Mouse (Mus musculus): ENCODE results near the gene Cbfa2t2. TPM values are rescaled to one million over a fixed set of nuclear protein-coding genes. Genes with fewer than 3 reads are reported as not detected.

The Cbfa2t2 gene
- total RNA-seq, 2 experiments from 2014 or later: 45.8 to 60.4 TPM

- no peak for DNase-seq (ENCODE audit: low spot score in 2 of 2)
These were observed 98.5 kb downstream of the Cbfa2t2 start for GRCm38 (mm10) chr2:154534704-154535270.

DNA sequence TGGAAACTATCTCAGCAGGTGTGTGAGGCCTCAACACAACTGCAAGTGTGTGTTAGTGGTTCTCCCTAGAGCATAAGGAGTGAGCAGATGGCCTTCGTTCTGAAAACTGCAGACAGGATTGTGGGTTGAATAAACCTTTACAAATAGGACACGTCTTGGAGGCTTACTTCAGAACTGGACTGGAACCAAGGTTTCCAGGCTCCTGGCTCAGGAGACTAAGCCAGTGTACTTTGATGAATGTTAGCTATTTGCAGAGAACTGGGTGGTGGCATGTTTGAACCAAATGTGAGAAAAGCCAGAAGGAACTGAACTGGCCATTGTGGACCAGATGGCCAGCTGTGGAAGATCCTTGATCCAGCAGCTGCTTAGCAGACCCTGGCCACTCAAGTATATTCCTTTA is 102.0 kb downstream of the Cbfa2t2 start:
- no peak for DNase-seq (ENCODE audit: low spot score in 2 of 2)

- no peak for DNase-seq (ENCODE audit: low spot score in 2 of 2)
These were observed 102.4 kb downstream of the Cbfa2t2 start for GRCm38 (mm10) chr2:154538710-154539109.

DNA sequence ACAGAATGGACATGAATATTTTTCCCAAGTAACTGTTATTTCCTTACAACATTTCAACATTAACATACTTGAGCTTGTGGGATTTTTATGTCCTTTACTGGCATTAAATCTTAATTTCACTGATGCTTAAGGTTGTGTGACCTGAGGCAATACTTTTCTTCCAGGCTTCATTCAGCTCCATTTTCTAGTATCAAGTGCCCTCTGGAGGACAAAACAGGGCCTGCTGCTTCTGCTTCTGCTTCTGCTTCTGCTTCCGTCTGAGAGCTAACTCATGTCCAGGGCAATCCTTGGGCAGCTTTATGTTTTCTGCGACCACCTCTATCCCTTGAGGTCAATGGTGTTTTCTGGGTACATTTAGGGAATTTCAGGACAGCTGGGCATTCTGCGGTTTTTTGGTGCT is 103.4 kb downstream of the Cbfa2t2 start:
- no peak for DNase-seq (ENCODE audit: low spot score in 2 of 2)

- no peak for DNase-seq (ENCODE audit: low spot score in 2 of 2)
These were observed 105.3 kb downstream of the Cbfa2t2 start for GRCm38 (mm10) chr2:154541630-154542029.

GRCm38 (mm10) chr2:154543567-154544347 is 107.5 kb downstream of the Cbfa2t2 start:
- no peak for DNase-seq (ENCODE audit: low spot score in 2 of 2)

- DNase-seq (ENCODE audit: low spot score in 2 of 2): no peak
These were observed 110.4 kb downstream of the Cbfa2t2 start, which contains the start of gene 1700003F12Rik for GRCm38 (mm10) chr2:154546711-154547110. Gene 1700003F12Rik (plus strand): TSS chr2:154547085.

- DNase-seq (ENCODE audit: low spot score in 2 of 2): no peak
These were observed 112.4 kb downstream of the Cbfa2t2 start for GRCm38 (mm10) chr2:154548688-154549087.

DNA sequence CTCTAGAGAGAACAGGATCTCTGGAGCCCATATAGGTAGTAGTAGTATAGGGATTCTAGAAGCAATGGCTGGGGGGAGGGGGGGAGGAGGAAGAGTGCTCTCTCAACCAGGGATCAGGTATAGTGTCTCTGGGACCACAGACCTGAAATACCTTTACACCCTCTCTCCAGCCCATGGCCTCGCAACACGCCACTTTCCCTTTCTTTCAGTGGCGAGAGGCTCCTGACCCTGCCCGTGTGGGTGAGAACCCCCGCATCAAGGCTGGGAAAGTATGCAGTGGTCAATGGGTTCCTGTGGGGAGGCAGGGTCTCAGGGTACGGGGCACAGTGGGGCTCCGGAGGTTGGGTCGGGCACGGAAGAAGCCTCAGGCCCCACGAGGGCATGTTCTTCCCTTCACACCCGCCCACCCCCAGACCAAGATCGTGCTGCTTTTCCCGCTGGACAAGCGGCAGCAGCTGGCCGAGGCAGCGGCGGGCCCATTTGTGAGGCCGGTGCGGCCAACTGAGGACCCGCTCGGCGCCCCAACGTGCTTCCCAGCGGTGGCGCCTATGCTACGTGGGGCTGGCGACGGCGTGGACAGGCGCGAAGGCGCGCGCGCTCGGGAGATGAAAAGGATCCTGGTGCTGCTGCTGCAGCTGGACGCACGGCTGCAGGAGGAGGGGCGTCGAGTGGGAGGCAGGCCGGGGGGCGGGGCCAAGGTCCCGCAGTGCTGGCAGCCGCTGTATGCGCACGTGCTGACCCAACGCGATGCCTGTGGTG is 113.0 kb downstream of the Cbfa2t2 start:
- peak; percentile 44 to 51 for DNase-seq (ENCODE audit: low spot score in 2 of 2)

DNA sequence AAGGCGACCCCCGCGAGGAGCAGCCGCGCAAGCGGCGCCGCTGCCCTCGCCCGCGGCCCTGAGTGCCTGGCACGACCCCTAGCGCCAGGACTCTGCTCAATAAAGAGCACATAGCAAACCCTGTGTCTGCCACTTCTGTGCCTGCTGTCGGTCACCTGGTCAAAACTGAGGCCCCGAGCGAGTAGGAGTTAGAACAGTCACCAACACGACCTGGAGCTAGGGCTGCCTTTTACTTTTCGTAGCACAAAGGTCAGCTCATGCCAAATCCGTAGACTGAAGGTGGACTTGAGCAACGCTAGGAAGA is 113.6 kb downstream of the Cbfa2t2 start:
- no peak for DNase-seq (ENCODE audit: low spot score in 2 of 2)

GRCm38 (mm10) chr2:154550937-154551336 is 114.7 kb downstream of the Cbfa2t2 start:
- DNase-seq (ENCODE audit: low spot score in 2 of 2): no peak

DNA sequence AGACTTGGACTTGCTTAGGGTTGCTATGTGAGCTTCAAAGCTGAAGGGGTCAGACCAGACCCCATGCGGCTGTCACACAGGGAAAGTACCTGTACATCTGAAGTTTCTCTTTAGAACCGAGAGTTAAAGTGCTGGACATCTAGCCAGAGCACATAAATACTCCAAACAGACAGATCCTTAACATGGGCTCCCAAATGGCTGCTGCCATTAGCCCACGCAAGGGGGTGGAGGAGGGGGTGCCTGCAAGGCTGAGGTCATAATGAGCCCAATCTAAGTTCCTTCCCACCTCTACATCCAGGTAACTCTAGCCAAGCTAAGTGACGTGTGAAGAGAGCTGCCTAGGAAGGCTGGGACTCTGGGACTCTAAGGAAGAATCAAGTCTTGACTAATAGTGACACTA is 115.2 kb downstream of the Cbfa2t2 start, which contains the start of gene Actl10:
Actl10 (plus strand) TSS at position 301 of the 400 bp plus-strand sequence.
- DNase-seq (ENCODE audit: low spot score in 2 of 2): no peak

DNA sequence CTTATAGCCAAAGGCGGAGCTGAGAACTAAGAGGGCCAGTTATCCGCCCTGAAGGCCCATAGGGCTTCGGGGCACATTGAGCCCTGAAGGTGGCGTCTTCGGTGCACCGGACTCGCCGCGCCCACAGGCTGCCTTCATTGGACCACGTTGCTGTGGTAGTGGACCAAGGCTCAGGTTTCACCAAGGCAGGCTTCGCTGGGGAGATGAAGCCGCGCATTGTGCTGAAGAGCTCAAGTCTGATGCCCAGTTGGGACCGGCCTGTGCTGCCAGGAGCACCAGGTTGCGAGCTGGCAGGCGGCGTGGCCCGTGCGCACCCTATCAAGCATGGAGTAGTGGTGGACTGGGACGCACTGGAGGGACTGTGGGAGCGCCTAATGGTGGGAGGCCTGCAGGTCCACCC is 115.6 kb downstream of the Cbfa2t2 start:
- no peak for DNase-seq (ENCODE audit: low spot score in 2 of 2)

- peak; percentile 26 to 51 for DNase-seq (ENCODE audit: low spot score in 2 of 2)
These were observed 116.2 kb downstream of the Cbfa2t2 start for GRCm38 (mm10) chr2:154552424-154552907.

DNA sequence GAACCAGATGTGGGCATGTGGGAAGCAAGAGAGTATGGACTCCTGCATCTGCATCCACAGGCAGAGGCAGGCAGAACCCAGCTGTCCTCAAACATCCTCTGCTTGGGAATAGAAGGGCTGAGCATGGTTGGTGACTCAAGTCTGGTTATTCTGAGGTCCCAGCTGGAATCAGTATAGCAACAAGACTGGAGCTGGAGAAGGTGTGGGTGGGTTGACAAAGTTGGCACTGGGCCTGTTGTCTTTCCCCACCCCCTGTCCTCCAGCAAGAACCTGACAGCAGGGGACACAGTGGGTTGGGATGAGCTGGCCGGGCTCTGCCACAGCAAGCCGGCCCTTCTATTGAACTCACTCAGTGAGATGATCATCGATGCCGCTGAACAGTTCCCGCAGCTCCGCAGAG is 119.0 kb downstream of the Cbfa2t2 start:
- DNase-seq (ENCODE audit: low spot score in 2 of 2): no peak

DNA sequence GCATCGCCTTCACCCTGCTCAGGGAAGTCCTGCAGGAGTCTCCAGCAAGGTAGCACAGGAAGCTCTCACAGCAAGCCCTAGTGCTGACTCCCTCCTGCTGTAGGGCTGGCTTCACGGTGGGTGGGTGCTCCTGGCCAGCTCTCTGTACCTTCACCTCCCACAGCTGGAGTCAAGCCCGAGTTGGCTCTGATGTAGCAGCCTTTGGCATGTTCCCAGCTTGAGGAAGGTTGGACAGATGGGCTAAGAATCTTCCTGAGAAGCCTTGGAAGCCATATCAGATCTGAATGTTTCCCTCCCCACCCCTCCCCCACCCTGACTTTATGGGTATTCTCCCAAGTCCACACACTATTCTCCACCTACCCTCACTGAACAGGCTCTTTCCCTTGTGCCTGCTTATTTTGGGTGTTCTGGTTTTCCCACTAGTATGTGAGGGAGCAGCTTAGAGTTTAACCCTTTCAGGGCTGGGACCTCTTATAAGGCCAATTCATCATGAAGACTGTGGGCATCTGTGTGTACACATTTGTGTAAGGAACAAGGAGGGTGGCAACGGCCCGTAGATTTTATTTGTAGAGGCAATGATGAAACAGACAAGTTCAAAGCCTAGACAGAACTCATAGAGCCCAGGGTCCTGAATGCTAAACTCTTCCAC is 121.0 kb downstream of the Cbfa2t2 start:
- DNase-seq (ENCODE audit: low spot score in 2 of 2): no peak

DNA sequence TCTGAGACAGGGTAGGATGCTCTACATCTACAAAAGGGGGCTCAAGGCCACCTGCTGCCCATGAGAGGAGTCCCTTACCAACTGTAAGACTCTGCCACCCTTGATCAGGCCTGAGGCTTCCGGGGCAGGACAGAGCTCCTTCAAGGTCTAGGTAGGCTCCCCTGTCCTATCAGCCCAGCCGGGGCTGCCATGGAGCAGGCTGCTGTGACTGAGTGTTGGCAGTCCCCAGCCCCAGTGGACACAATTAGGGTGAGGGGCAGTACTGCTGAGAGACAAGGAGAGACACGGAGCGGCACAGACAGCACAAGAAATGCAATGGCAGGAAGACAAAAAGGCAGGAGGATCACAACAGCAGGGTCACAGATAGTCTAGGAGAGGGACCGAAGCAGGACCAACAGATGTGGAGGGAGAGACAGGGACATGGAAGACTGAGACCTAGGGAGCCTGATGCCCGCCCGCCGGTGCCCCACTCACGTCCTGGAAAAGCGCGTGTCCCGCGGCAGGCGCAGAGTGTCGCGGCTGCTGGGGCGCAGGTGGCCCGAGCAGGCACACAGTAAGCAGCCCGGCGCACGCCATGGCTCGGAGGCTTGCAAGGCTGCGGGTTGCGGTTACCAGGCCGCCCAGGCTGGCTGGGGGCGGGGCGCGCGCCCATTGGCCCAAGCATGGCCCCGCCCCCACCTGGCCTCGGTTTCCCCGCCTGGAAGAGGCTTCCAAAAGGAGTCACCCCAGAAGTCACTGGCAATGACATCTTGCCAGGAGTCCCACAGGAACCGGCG is 122.2 kb downstream of the Cbfa2t2 start, which contains the start of gene Necab3:
Necab3 (minus strand) TSS at position 627 of the 776 bp plus-strand sequence.
- DNase-seq (ENCODE audit: low spot score in 2 of 2): no peak

- DNase-seq (ENCODE audit: low spot score in 2 of 2): no peak
These were observed 127.4 kb downstream of the Cbfa2t2 start for GRCm38 (mm10) chr2:154563612-154564170.

DNA sequence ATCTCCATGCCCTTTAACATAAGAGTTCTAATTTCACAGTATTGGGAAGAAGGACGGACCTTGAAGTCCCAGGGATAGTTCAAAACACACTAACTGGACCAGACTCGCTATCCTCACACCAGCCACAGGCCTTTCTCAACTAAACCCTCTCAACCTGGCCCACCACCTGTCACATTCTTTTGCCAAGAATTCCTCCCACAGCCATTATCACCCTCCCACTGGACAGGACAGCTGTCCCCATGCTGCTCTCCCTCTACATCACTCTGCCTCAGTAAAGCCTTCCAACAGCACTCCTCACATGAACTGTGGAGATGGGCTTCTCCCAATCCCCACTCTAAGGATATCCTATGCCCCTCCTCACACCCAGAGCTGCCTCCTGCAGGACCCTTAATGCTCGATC is 129.3 kb downstream of the Cbfa2t2 start:
- no peak for DNase-seq (ENCODE audit: low spot score in 2 of 2)

- DNase-seq (ENCODE audit: low spot score in 2 of 2): no peak
These were observed 130.4 kb downstream of the Cbfa2t2 start for GRCm38 (mm10) chr2:154566641-154567040.
